Mouse (Mus musculus): ENCODE results near the gene Plac8. TPM values are rescaled to one million over a fixed set of nuclear protein-coding genes. Genes with fewer than 3 reads are reported as not detected.

Plac8 gene
- polyA plus RNA-seq (2015; fragmentation: Illumina TruSeq; extraction: RNeasy Lipid Tissue Mini Kit (QIAGEN cat#74804); ENCODE audit: insufficient read depth, low replicate concordance), result 767 TPM

DNA sequence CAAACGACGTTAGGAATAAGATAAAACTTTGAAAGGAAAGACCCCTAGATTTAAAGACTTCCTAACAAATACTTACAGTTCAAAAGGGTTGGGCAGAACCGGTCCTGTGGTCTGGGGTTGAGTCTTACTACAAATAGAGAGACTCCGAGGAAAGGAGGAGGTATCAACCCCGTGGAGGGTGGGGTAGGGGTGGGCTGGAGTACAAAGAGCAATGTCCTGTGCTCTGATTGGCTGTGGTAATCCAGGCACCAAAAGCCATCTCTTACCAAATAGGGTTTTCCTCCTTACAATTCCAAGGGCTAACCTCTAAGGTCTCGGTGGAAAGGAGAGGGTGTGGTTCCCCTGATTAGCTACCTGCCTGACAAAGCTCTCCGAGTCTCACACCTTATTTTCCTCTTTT lies at the start of gene Plac8:
Plac8 (minus strand) TSS at position 177 of the 400 bp plus-strand sequence.

GRCm38 (mm10) chr5:100518049-100519026 lies 53.7 kb downstream of the Plac8 start, which contains the start of gene Cops4:
Gene Cops4 (plus strand): TSS chr5:100518309.

Other genes starting within 250 kb of the Plac8 start
- 83.1 TPM for gene Sec31a, start 156.0 kb downstream of the Plac8 start, polyA plus RNA-seq (2015; fragmentation: Illumina TruSeq; extraction: RNeasy Lipid Tissue Mini Kit (QIAGEN cat#74804); ENCODE audit: insufficient read depth, low replicate concordance)
- gene Lin54, start 71.6 kb downstream of the Plac8 start, polyA plus RNA-seq (2015; fragmentation: Illumina TruSeq; extraction: RNeasy Lipid Tissue Mini Kit (QIAGEN cat#74804); ENCODE audit: insufficient read depth, low replicate concordance), result 17.2 TPM
- gene Cops4, start 53.9 kb downstream of the Plac8 start, polyA plus RNA-seq (2015; fragmentation: Illumina TruSeq; extraction: RNeasy Lipid Tissue Mini Kit (QIAGEN cat#74804); ENCODE audit: insufficient read depth, low replicate concordance), result 80.2 TPM
- gene Coq2, start 102.9 kb upstream of the Plac8 start, polyA plus RNA-seq (2015; fragmentation: Illumina TruSeq; extraction: RNeasy Lipid Tissue Mini Kit (QIAGEN cat#74804); ENCODE audit: insufficient read depth, low replicate concordance), result 69.1 TPM
- 36.3 TPM for gene Hpse, start 147.5 kb upstream of the Plac8 start, polyA plus RNA-seq (2015; fragmentation: Illumina TruSeq; extraction: RNeasy Lipid Tissue Mini Kit (QIAGEN cat#74804); ENCODE audit: insufficient read depth, low replicate concordance)
- gene Helq, start 226.4 kb upstream of the Plac8 start, polyA plus RNA-seq (2015; fragmentation: Illumina TruSeq; extraction: RNeasy Lipid Tissue Mini Kit (QIAGEN cat#74804); ENCODE audit: insufficient read depth, low replicate concordance), result 20.0 TPM
- 104 TPM for gene Mrps18c, start 226.4 kb upstream of the Plac8 start, polyA plus RNA-seq (2015; fragmentation: Illumina TruSeq; extraction: RNeasy Lipid Tissue Mini Kit (QIAGEN cat#74804); ENCODE audit: insufficient read depth, low replicate concordance)
- 29.5 TPM for gene Abraxas1, start 248.7 kb upstream of the Plac8 start, polyA plus RNA-seq (2015; fragmentation: Illumina TruSeq; extraction: RNeasy Lipid Tissue Mini Kit (QIAGEN cat#74804); ENCODE audit: insufficient read depth, low replicate concordance)

Data from spleen, adult 10 weeks (tissue).